Mouse (Mus musculus) liver, embryonic 18 days (tissue): Measurements from ENCODE around the gene Hist1h3c. TPM values are rescaled to one million over a fixed set of nuclear protein-coding genes. Genes with fewer than 3 reads are reported as not detected.

Source experiments
- polyA plus RNA-seq: library from polyadenylated mRNA; depleted of rRNA; stranded (reverse); fragments of >200 nt; gene quantifications from 2 replicates; pipeline ENCODE4 v1.2.3, GENCODE M21; 2012; rRNA removed

Hist1h3c gene
- polyA plus RNA-seq, 1 experiment: 16.3 TPM

Other genes starting within 250 kb of the Hist1h3c start
- 8.9 and 10.2 TPM in 2 replicates for gene Hist1h4h, start 214.6 kb downstream of the Hist1h3c start, polyA plus RNA-seq
- gene Hist1h2af, start 211.7 kb downstream of the Hist1h3c start, polyA plus RNA-seq: 137 and 207 TPM in 2 replicates
- gene Hist1h3g, start 210.2 kb downstream of the Hist1h3c start, polyA plus RNA-seq: 13.8 and 25.0 TPM in 2 replicates
- gene Hist1h2bh, start 202.2 kb downstream of the Hist1h3c start, polyA plus RNA-seq: 2.9 and 3.2 TPM in 2 replicates
- gene Hist1h3f, start 201.6 kb downstream of the Hist1h3c start, polyA plus RNA-seq: 1.5 and 2.1 TPM in 2 replicates
- gene Hist1h4f, start 194.0 kb downstream of the Hist1h3c start, polyA plus RNA-seq: 5.8 and 7.7 TPM in 2 replicates
- 0.32 and 0.52 TPM in 2 replicates for gene Hist1h1d, start 192.3 kb downstream of the Hist1h3c start, polyA plus RNA-seq
- 9.6 and 10.2 TPM in 2 replicates for gene Hist1h3e, start 183.2 kb downstream of the Hist1h3c start, polyA plus RNA-seq
- gene Hist1h2ae, start 174.4 kb downstream of the Hist1h3c start, polyA plus RNA-seq: 5.8 and 7.7 TPM in 2 replicates
- 17.2 and 22.8 TPM in 2 replicates for gene Hist1h2bg, start 174.2 kb downstream of the Hist1h3c start, polyA plus RNA-seq
- 6.0 and 6.2 TPM in 2 replicates for gene Hist1h2bf, start 171.4 kb downstream of the Hist1h3c start, polyA plus RNA-seq
- gene Hist1h2ad, start 171.2 kb downstream of the Hist1h3c start, polyA plus RNA-seq: 3.7 and 4.7 TPM in 2 replicates
- gene Hist1h3d, start 169.8 kb downstream of the Hist1h3c start, polyA plus RNA-seq: 8.9 and 13.3 TPM in 2 replicates
- 3.9 and 4.3 TPM in 2 replicates for gene Hist1h4d, start 164.0 kb downstream of the Hist1h3c start, polyA plus RNA-seq
- 1.4 and 2.2 TPM in 2 replicates for gene Hist1h2be, start 124.5 kb downstream of the Hist1h3c start, polyA plus RNA-seq
- gene Hist1h1e, start 123.0 kb downstream of the Hist1h3c start, polyA plus RNA-seq: 3.3 and 4.1 TPM in 2 replicates
- gene Hist1h2ac, start 61.7 kb downstream of the Hist1h3c start, polyA plus RNA-seq: 0.76 and 1.2 TPM in 2 replicates
- gene Hist1h2bc, start 61.4 kb downstream of the Hist1h3c start, polyA plus RNA-seq: 165 and 208 TPM in 2 replicates
- gene Hist1h1t, start 49.8 kb downstream of the Hist1h3c start, polyA plus RNA-seq: not detected in 2 replicates
- gene Hist1h4c, start 47.1 kb downstream of the Hist1h3c start, polyA plus RNA-seq: 2.3 and 3.2 TPM in 2 replicates
- 10.0 and 10.7 TPM in 2 replicates for gene Hfe, start 34.7 kb downstream of the Hist1h3c start, polyA plus RNA-seq
- 40.4 and 60.9 TPM in 2 replicates for gene Hist1h1c, start 6.8 kb downstream of the Hist1h3c start, polyA plus RNA-seq
- 5.1 and 8.2 TPM in 2 replicates for gene Hist1h2bb, start 1.1 kb upstream of the Hist1h3c start, polyA plus RNA-seq
- 13.7 and 14.6 TPM in 2 replicates for gene Hist1h2ab, start 5.5 kb upstream of the Hist1h3c start, polyA plus RNA-seq
- gene Hist1h3b, start 6.7 kb upstream of the Hist1h3c start, polyA plus RNA-seq: 14.5 and 19.5 TPM in 2 replicates
- gene Hist1h4b, start 11.4 kb upstream of the Hist1h3c start, polyA plus RNA-seq: 7.3 and 11.1 TPM in 2 replicates
- 2.8 and 3.4 TPM in 2 replicates for gene Hist1h4a, start 15.6 kb upstream of the Hist1h3c start, polyA plus RNA-seq
- 11.4 and 14.3 TPM in 2 replicates for gene Hist1h3a, start 16.8 kb upstream of the Hist1h3c start, polyA plus RNA-seq
- 3.2 and 4.1 TPM in 2 replicates for gene Hist1h1a, start 18.1 kb upstream of the Hist1h3c start, polyA plus RNA-seq
- gene Trim38, start 24.3 kb upstream of the Hist1h3c start, polyA plus RNA-seq: not detected in 2 replicates
- gene Slc17a2, start 61.4 kb upstream of the Hist1h3c start, polyA plus RNA-seq: 17.4 and 22.1 TPM in 2 replicates
- 12.0 and 12.9 TPM in 2 replicates for gene Slc17a3, start 93.8 kb upstream of the Hist1h3c start, polyA plus RNA-seq
- 0.71 and 0.93 TPM in 2 replicates for gene Slc17a1, start 122.1 kb upstream of the Hist1h3c start, polyA plus RNA-seq
- gene Slc17a4, start 169.4 kb upstream of the Hist1h3c start, polyA plus RNA-seq: 0.36 and 0.66 TPM in 2 replicates
- not detected in 2 replicates for gene Hist1h2ba, start 188.6 kb upstream of the Hist1h3c start, polyA plus RNA-seq
- gene Hist1h2aa, start 188.9 kb upstream of the Hist1h3c start, polyA plus RNA-seq: not detected in 2 replicates
- gene Scgn, start 245.6 kb upstream of the Hist1h3c start, polyA plus RNA-seq: not detected in 2 replicates